Mouse (Mus musculus) E14TG2a.4 (cell line): ENCODE measurements around the gene Sox15.
"Not testable (repeated sequence)": the region's sequence is repeated elsewhere in the genome, so short reads cannot be mapped to it uniquely, and the experiment has no call there.

ENCODE experiments used
- H3K27me3 ChIP-seq: 2 replicates; pipeline ENCODE4 v1.6.1; 2014; ENCODE audit warnings: low read length, control low read depth; ENCODE audit not compliant: insufficient read depth
- H3K36me3 ChIP-seq: 2 replicates; pipeline ENCODE4 v1.6.1; 2014; ENCODE audit warnings: low read length, control low read depth; ENCODE audit not compliant: insufficient read depth
- H3K4me1 ChIP-seq: replicated peaks from 2 replicates; pipeline ENCODE4 v1.6.1; 2014; ENCODE audit warnings: low read depth, low read length, control low read depth
- H3K4me3 ChIP-seq: replicated peaks from 2 replicates; pipeline ENCODE4 v1.5.1; 2014; ENCODE audit warnings: mild to moderate bottlenecking, low read length
- H3K9me3 ChIP-seq: 2 replicates; pipeline ENCODE4 v1.6.1; 2014; ENCODE audit warnings: low read length, control low read depth
- CTCF ChIP-seq: conservative IDR thresholded peaks from 2 replicates; pipeline ENCODE4 v1.5.1; 2014; ENCODE audit warnings: low read length
- NANOG ChIP-seq: IDR thresholded peaks from 2 replicates; pipeline ENCODE4 v1.6.1; 2014; ENCODE audit warnings: borderline replicate concordance, low read length, mixed read lengths
- POU5F1 ChIP-seq: IDR thresholded peaks from 2 replicates; pipeline ENCODE4 v1.6.1; 2014; ENCODE audit warnings: low read length, borderline replicate concordance

The Sox15 gene

GRCm38 (mm10) chr11:69655264-69656064 is at the start of gene Sox15:
TSS of gene Sox15 (plus strand) at chr11:69655314.
- H3K27me3 ChIP-seq: no peaks in the 10 kb centered on the region
- H3K9me3 ChIP-seq: no peaks in the 10 kb centered on the region
- H3K4me3 ChIP-seq: peak within 1 kb of the TSS; percentile 84
- TF ChIP-seq CTCF (peak; percentile 60), NANOG (no peak)
- H3K36me3 ChIP-seq: peaks cover 87% of the 10 kb centered on the region
- peaks cover 94% of the 10 kb centered on the region for H3K4me1 ChIP-seq

- no peaks in the 10 kb centered on the region for H3K9me3 ChIP-seq
- H3K27me3 ChIP-seq: peaks cover 39% of the 10 kb centered on the region
- peak within 1 kb of the TSS; percentile 88 for H3K4me3 ChIP-seq
- H3K4me1 ChIP-seq: peaks cover 68% of the 10 kb centered on the region
- TF ChIP-seq NANOG (no peak), CTCF (no peak), POU5F1 (no peak)
- H3K36me3 ChIP-seq: 0 out of 2 replicates have a peak, but pooled peaks cover 4% of the 10 kb centered on the region
Observed at GRCm38 (mm10) chr11:69605726-69606490, 49.2 kb upstream of the Sox15 start, which contains the start of gene Atp1b2. TSS of gene Atp1b2 (minus strand) at chr11:69605942.

- TF ChIP-seq POU5F1: no peak
- TF ChIP-seq NANOG: no peak
- TF ChIP-seq CTCF: no peak
- peak overlapping the region; percentile 52 for H3K4me3 ChIP-seq
- H3K36me3 ChIP-seq: 0 out of 2 replicates have a peak, but pooled peaks cover 4% of the 10 kb centered on the region
- peaks cover 63% of the 10 kb centered on the region for H3K4me1 ChIP-seq
- no peaks in the 10 kb centered on the region for H3K9me3 ChIP-seq
- H3K27me3 ChIP-seq: peaks cover 41% of the 10 kb centered on the region
Observed at GRCm38 (mm10) chr11:69606491-69606795, 48.7 kb upstream of the Sox15 start.

GRCm38 (mm10) chr11:69606832-69607231 is 48.3 kb upstream of the Sox15 start:
- H3K4me3 ChIP-seq: no peak overlapping the region
- H3K36me3 ChIP-seq: 0 out of 2 replicates have a peak, but pooled peaks cover under 1% of the 10 kb centered on the region
- peaks cover 59% of the 10 kb centered on the region for H3K4me1 ChIP-seq
- no peak for TF ChIP-seq CTCF
- TF ChIP-seq POU5F1: no peak
- no peak for TF ChIP-seq NANOG
- H3K27me3 ChIP-seq: peaks cover 41% of the 10 kb centered on the region
- no peaks in the 10 kb centered on the region for H3K9me3 ChIP-seq

GRCm38 (mm10) chr11:69608525-69608924 is 46.6 kb upstream of the Sox15 start:
- Histone ChIP-seq H3K4me1 (peaks cover 56% of the 10 kb centered on the region), H3K36me3 (no peaks in the 10 kb centered on the region), H3K4me3 (no peak overlapping the region), H3K27me3 (peaks cover 25% of the 10 kb centered on the region), H3K9me3 (no peaks in the 10 kb centered on the region)
- no peak for TF ChIP-seq CTCF
- no peak for TF ChIP-seq POU5F1
- TF ChIP-seq NANOG: no peak

GRCm38 (mm10) chr11:69609416-69609815 is 45.7 kb upstream of the Sox15 start:
- no peak overlapping the region for H3K4me3 ChIP-seq
- peaks cover 16% of the 10 kb centered on the region for H3K27me3 ChIP-seq
- TF ChIP-seq NANOG: no peak
- TF ChIP-seq CTCF: no peak
- no peak for TF ChIP-seq POU5F1
- H3K9me3 ChIP-seq: no peaks in the 10 kb centered on the region
- H3K4me1 ChIP-seq: peaks cover 54% of the 10 kb centered on the region
- H3K36me3 ChIP-seq: no peaks in the 10 kb centered on the region

- no peak for TF ChIP-seq NANOG
- no peak for TF ChIP-seq POU5F1
- no peak for TF ChIP-seq CTCF
- Histone ChIP-seq H3K27me3 (peaks cover 13% of the 10 kb centered on the region), H3K4me1 (peaks cover 56% of the 10 kb centered on the region), H3K9me3 (no peaks in the 10 kb centered on the region), H3K4me3 (no peak overlapping the region), H3K36me3 (no peaks in the 10 kb centered on the region)
Observed at GRCm38 (mm10) chr11:69610899-69611298, 44.2 kb upstream of the Sox15 start.

GRCm38 (mm10) chr11:69613553-69614256 is 41.4 kb upstream of the Sox15 start:
- Histone ChIP-seq H3K9me3 (no peaks in the 10 kb centered on the region), H3K27me3 (peaks cover 38% of the 10 kb centered on the region), H3K4me3 (peak overlapping the region; percentile 54), H3K36me3 (no peaks in the 10 kb centered on the region), H3K4me1 (peaks cover 36% of the 10 kb centered on the region)
- TF ChIP-seq CTCF (peak; percentile 85), NANOG (no peak)

GRCm38 (mm10) chr11:69614257-69614588 is 40.9 kb upstream of the Sox15 start:
- peaks cover 38% of the 10 kb centered on the region for H3K27me3 ChIP-seq
- H3K36me3 ChIP-seq, H3K9me3 ChIP-seq: not testable (repeated sequence)
- H3K4me1 ChIP-seq: peaks cover 31% of the 10 kb centered on the region
- peak overlapping the region; percentile 14; the same call in 1 of the 2 replicates for H3K4me3 ChIP-seq
